Mouse (Mus musculus): Measurements from ENCODE around the gene Olfr692.
"Not testable (repeated sequence)": the region's sequence is repeated elsewhere in the genome, so short reads cannot be mapped to it uniquely, and the experiment has no call there.

The Olfr692 gene

DNA sequence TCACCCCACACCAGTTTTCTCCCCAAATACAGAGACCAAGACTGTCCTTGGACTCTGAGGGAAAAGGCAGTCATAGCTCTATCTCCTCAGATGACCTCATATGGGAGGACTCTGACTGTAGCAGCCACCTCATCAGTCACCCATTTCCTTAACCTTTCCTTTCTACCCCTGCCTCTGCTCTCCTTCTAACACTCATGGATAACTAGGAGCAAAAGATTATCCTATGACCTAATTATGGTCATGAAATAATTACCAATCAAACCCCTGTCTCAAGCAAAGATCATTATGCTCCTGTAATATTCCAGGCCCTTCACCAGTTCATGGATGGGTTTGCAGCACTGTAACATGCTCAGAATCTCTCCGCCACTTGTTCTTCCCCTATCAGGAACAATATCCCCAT, at the start of gene Olfr692:
Gene Olfr692 (plus strand): TSS at position 301 of the 400 bp plus-strand sequence.
- POLR2A ChIA-PET, result interaction anchor here in 1 of 4 experiments (0.6 to 1.5 kb wide), 2 partner anchors 23 to 32 kb away, joined by 3 read pairs; partner anchors contain the start of gene Fam160a2
- CTCF ChIA-PET, result no interaction called here

DNA sequence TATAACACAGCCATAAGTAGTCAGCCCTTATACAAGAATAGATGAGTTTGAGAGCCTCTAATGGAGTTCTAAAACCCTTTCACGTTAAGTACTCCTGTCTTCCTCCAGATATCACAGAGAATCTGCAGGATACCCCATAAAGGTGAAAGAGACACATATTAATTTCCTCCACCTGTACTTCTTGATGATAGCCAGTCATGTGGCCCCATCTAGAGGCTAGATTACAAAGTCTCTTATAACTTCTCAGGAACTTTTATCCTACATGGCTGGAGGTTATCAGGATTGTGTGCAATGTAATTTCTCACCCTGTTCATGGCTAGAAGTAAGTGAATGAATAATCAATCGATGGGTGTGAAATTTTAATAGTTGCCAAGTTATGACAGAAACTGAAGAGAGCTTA, 42.7 kb upstream of the Olfr692 start:
- CTCF ChIA-PET, result interaction anchor here in 1 of 4 experiments (0.6 kb wide), 2 partner anchors 99 to 1271 kb away, joined by 3 read pairs; no protein-coding TSS in a partner anchor
- POLR2A ChIA-PET, result no interaction called here

- CTCF ChIA-PET, result no interaction called here
Observed at GRCm38 (mm10) chr7:105334004-105334403, 34.0 kb upstream of the Olfr692 start, which contains the start of gene Olfr690. TSS of gene Olfr690 (minus strand) at chr7:105334104.

DNA sequence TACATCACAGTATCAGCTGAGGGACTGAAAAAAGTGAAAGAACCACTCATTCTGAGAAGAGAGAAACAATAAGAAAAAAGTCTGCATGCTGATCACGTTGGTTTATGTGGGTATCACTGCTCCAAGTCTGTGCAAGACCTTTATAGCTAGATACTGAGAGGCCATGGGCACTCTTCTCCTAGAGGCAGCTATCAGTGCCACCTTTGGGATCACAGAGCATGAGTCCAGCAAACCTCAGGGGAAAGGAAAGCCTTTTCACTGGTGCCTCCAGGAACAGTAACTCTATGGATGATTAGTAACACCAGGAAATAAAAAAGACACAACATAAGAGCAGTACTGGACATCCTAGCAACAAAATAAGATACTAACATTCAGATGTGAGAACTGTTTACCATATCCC, 25.9 kb upstream of the Olfr692 start, which contains the start of gene Olfr691:
Gene Olfr691 (minus strand): TSS at position 101 of the 400 bp plus-strand sequence.
- POLR2A ChIA-PET, result no interaction called here
- CTCF ChIA-PET, result no interaction called here

More at GRCm38 (mm10) chr7:105334004-105334403, 34.0 kb upstream of the Olfr692 start, which contains the start of gene Olfr690:
- POLR2A ChIA-PET, result no interaction called here

DNA sequence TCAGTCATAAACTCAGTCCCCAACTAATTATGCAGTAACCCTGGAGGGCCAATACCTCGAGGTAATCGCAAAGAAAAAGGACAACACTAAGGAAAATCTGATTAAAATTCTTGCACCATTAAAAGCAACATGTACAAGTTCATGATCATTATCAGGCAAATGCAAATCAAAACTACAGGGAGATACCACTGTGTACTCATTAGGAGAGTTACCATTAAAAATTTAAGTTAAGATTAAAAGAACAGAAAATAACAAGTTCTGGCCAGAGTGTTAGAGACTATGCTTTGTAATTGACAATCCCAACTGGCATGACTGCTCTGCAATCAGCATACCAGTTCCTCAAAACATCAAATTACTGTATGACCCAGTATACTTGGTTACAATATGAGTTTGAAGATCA, 25.3 kb upstream of the Olfr692 start:
- CTCF ChIA-PET, result no interaction called here
- POLR2A ChIA-PET, result no interaction called here

GRCm38 (mm10) chr7:105356064-105356463, 12.0 kb upstream of the Olfr692 start:
- POLR2A ChIA-PET, CTCF ChIA-PET: not testable (repeated sequence)

DNA sequence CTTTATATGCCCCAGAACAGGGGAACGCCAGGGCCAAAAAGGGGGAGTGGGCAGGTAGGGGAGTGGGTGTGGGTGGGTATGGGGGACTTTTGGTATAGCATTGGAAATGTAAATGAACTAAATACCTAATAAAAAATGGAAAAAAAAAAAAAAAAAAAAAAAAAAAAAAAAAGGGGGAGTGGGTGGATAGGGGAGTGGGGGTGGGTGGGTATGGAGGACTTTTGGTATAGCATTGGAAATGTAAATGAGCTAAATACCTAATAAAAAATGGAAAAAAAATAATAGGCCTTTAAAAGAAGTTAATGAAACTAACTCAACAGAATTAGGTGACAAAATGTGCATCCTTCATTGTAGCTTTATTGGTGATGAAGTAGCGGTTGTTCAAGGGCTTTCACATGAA, 11.5 kb upstream of the Olfr692 start:
- CTCF ChIA-PET, POLR2A ChIA-PET: not testable (repeated sequence)

- ChIA-PET POLR2A (interaction anchor here in 1 of 4 experiments (0.5 kb wide), 1 partner anchor 189 kb away, joined by 3 read pairs; no protein-coding TSS in a partner anchor), CTCF (no interaction called here)
Observed at GRCm38 (mm10) chr7:105361713-105362112, 6.3 kb upstream of the Olfr692 start.

GRCm38 (mm10) chr7:105367268-105367667, 762 bp upstream of the Olfr692 start:
- ChIA-PET CTCF (no interaction called here), POLR2A (no interaction called here)

DNA sequence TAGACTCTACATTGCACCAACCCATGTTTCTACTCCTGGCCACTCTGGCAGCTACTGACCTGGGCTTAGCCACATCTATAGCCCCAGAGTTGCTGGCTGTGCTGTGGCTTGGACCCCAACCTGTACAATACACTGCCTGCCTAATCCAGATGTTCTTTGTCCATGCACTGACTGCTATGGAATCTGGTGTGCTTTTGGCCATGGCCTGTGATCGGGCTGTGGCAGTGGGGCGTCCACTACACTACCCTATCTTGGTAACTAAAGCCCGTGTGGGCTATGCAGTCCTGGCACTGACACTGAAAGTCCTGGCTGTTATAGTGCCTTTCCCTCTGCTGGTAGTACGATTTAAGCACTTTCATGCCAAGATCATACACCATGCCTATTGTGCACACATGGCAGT, 491 bp downstream of the Olfr692 start:
- ChIA-PET POLR2A (interaction anchor here in 1 of 4 experiments (0.6 to 1.5 kb wide), 2 partner anchors 22 to 31 kb away, joined by 3 read pairs; partner anchors contain the start of gene Fam160a2), CTCF (no interaction called here)

DNA sequence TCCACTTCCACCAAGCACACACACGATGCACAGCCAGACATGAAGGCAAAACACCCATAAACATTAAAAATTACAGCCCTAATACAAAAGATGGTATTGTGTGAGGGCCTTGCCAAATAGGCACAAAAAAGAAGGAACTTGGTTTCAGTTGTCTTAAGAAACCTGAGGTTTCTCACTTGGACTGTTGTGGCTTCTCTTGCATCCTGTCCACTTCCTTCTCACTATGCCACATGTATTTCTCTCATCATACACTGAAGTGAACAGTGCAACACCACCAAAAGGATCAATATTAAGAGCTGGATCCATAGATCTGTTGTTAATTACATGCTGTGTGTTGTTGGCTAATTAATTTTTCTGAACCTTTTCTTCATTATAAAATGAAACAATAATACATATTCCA, 4.9 kb downstream of the Olfr692 start:
- ChIA-PET POLR2A (interaction anchor here in 1 of 4 experiments (1.2 kb wide), 1 partner anchor 27 kb away, joined by 3 read pairs; no protein-coding TSS in a partner anchor), CTCF (interaction anchor here in 1 of 4 experiments (0.6 kb wide), 1 partner anchor 57 kb away, joined by 3 read pairs; no protein-coding TSS in a partner anchor)

- POLR2A ChIA-PET, result interaction anchor here in 1 of 4 experiments (1.2 kb wide), 1 partner anchor 27 kb away, joined by 3 read pairs; no protein-coding TSS in a partner anchor
Observed at GRCm38 (mm10) chr7:105373509-105373908, 5.5 kb downstream of the Olfr692 start.

GRCm38 (mm10) chr7:105373976-105374375, 5.9 kb downstream of the Olfr692 start:
- ChIA-PET POLR2A (interaction anchor here in 1 of 4 experiments (1.2 kb wide), 1 partner anchor 26 kb away, joined by 3 read pairs; no protein-coding TSS in a partner anchor), CTCF (no interaction called here)

More at GRCm38 (mm10) chr7:105373509-105373908, 5.5 kb downstream of the Olfr692 start:
- CTCF ChIA-PET, result interaction anchor here in 1 of 4 experiments (0.6 kb wide), 1 partner anchor 57 kb away, joined by 3 read pairs; no protein-coding TSS in a partner anchor

DNA sequence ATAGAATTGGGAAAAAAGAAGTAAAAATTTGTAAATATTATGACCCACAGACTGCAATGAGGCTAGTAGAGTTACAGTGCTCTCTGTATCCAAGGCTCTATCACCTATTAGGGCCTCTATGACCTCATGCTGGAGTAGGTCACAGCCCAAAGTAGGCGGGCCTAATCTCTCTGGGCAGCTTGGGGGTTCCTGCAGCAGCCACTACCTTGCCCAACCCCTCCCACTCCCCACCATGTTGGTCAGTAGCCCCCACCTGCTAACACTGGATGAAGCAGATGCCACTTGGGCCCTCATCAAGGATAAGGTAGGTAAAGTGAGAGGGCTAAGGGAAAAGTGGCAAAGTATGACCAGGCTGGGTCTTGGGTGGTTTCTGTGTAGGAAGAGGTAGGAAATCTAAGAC, 6.8 kb downstream of the Olfr692 start, which contains the start of gene Gm5901:
Gene Gm5901 (plus strand): TSS at position 173 of the 400 bp plus-strand sequence.
- ChIA-PET POLR2A (interaction anchor here in 1 of 4 experiments (2.0 kb wide), 1 partner anchor 14 kb away, joined by 6 read pairs; no protein-coding TSS in a partner anchor), CTCF (no interaction called here)

- CTCF ChIA-PET, result interaction anchor here in 1 of 4 experiments (1.1 kb wide), 1 partner anchor 31 kb away, joined by 4 read pairs; no protein-coding TSS in a partner anchor
Observed at GRCm38 (mm10) chr7:105380329-105380728, 12.3 kb downstream of the Olfr692 start.

GRCm38 (mm10) chr7:105387696-105388095, 19.7 kb downstream of the Olfr692 start:
- ChIA-PET CTCF (no interaction called here), POLR2A (interaction anchor here in 1 of 4 experiments (1.0 kb wide), 1 partner anchor 9 kb away, joined by 3 read pairs; no protein-coding TSS in a partner anchor)

More at GRCm38 (mm10) chr7:105380329-105380728, 12.3 kb downstream of the Olfr692 start:
- POLR2A ChIA-PET, result interaction anchor here in 2 of 4 experiments (0.7 to 1.4 kb wide), 4 partner anchors 9 to 97 kb away, joined by 3 to 4 read pairs (median 4); partner anchors contain the start of gene Fam160a2 (in 1 of the 2)

DNA sequence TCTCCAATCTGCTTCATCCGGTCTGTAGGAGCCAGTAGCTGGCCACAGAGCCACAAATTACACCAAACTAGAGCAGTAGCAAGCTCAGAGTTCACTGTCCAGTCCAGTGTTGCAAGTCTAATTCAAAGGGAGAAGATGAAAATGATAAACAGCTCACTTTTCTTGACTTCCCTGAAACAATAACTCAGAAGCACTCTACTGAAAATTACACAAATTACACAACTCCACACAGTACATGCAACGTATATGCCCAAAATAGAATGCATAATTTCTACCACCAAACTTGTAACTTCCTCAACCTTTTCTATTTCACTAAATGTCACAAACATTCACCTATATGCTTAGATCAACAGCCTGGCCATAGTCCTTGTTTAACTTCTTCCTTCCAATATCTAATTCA, 22.2 kb downstream of the Olfr692 start:
- ChIA-PET CTCF (interaction anchor here in 1 of 4 experiments (0.6 kb wide), 1 partner anchor 119 kb away, joined by 3 read pairs; no protein-coding TSS in a partner anchor), POLR2A (interaction anchor here in 3 of 4 experiments (0.6 to 4.0 kb wide), 7 partner anchors 10 to 337 kb away, joined by 3 to 19 read pairs (median 4); partner anchors contain the start of genes Fam160a2 (in 3 of the 3), Gm5901 (in 1 of the 3) and Olfr692 (in 1 of the 3))

DNA sequence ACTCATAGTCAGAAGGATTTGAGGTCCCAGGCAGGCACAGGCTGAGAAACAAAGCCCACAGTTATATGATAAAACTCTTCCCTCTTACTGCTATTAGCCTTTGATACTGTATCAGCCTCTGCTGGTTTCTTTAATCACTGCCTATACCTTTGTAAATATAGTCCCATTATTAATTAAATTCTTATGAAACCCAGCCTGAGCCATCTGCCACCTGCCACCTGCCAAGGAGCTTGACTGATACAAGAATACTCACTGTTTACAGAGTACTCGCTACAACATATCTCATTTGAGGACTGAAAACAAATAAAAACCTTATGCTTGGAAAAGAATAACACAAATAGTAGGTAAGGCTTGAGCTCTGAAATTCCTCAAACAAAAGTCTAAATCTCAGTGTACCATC, 26.6 kb downstream of the Olfr692 start:
- ChIA-PET POLR2A (interaction anchor here in 1 of 4 experiments (0.7 to 1.1 kb wide), 3 partner anchors 10 to 18 kb away, joined by 3 read pairs; partner anchors contain the start of gene Cnga4), CTCF (no interaction called here)

- POLR2A ChIA-PET, result interaction anchor here in 1 of 4 experiments (0.7 to 1.1 kb wide), 3 partner anchors 10 to 19 kb away, joined by 3 read pairs; partner anchors contain the start of gene Cnga4
- CTCF ChIA-PET, result no interaction called here
Observed at GRCm38 (mm10) chr7:105395131-105395820, 27.2 kb downstream of the Olfr692 start.

DNA sequence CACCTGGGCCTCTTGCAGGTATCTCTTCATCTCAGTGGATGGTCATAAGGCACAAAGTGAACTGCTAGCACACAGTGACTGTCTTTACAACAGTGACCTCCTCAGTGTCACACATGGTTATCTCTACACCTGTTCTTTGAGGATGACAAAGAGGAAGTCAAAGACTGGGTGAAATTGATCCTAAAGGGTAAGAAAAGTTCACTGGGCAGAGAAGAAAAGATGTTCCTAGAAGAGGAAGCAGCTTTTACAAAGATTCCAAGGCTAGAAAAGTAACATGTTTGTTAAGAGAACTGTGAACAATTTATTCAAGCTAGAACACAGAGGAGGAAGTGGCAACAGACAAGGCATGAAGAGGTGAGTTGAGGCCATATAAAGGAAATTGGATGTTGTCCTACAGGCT, 28.1 kb downstream of the Olfr692 start:
- POLR2A ChIA-PET, result no interaction called here
- CTCF ChIA-PET, result no interaction called here
